Mouse (Mus musculus) forebrain, embryonic 12.5 days (tissue): ENCODE data around the gene Rapgef1. TPM values are rescaled to one million over a fixed set of nuclear protein-coding genes. Genes with fewer than 3 reads are reported as not detected.

Source experiments
- ATAC-seq: fragments of 200-750 bp; cut with Nextera tagmentation; 2 replicates; pipeline ENCODE4 v1.8.0; 2017; ENCODE audit warnings: moderate TSS enrichment; ENCODE audit not compliant: low FRiP score
- H3K27ac ChIP-seq: fragments of 300-500 bp; sonication (generic); 2 replicates; pipeline ENCODE4 v1.5.1; 2016; ENCODE audit warnings: mild to moderate bottlenecking
- H3K27me3 ChIP-seq: fragments of 300-500 bp; sonication (generic); 2 replicates; pipeline ENCODE4 v1.6.1; 2016; ENCODE audit warnings: mild to moderate bottlenecking
- H3K36me3 ChIP-seq: fragments of 300-500 bp; sonication (generic); replicated peaks from 2 replicates; pipeline ENCODE4 v1.6.1; 2016; ENCODE audit warnings: mild to moderate bottlenecking
- H3K4me1 ChIP-seq: fragments of 300-500 bp; sonication (generic); 2 replicates; pipeline ENCODE4 v1.6.1; 2016
- H3K4me2 ChIP-seq: fragments of 300-500 bp; sonication (generic); 2 replicates; pipeline ENCODE4 v1.6.1; 2016; ENCODE audit warnings: mild to moderate bottlenecking, moderate library complexity
- H3K4me3 ChIP-seq: fragments of 300-500 bp; sonication (generic); replicated peaks from 2 replicates; pipeline ENCODE4 v1.5.1; 2016; ENCODE audit warnings: mild to moderate bottlenecking
- H3K9ac ChIP-seq: fragments of 300-500 bp; sonication (generic); 2 replicates; pipeline ENCODE4 v1.6.1; 2016; ENCODE audit warnings: mild to moderate bottlenecking
- H3K9me3 ChIP-seq: fragments of 300-500 bp; sonication (generic); 2 replicates; pipeline ENCODE4 v1.6.1; 2016
- WGBS: fragments of 180-500 bp; shearing (Covaris S2); methylation state at CpG from one replicate; pipeline ENCODE4 v1.1.7; 2016; 5-methylcytosine and 5-hydroxymethylcytosine counted together
- polyA plus RNA-seq: library from polyadenylated mRNA; unstranded; fragments of >200 nt; fragmentation: Nextera tagmentation; extraction: Ambion mirVana; gene quantifications from 2 replicates; pipeline ENCODE4 v1.2.1, GENCODE M21; 2016

Gene Rapgef1
- polyA plus RNA-seq: 22.3 and 24.0 TPM in 2 replicates

DNA sequence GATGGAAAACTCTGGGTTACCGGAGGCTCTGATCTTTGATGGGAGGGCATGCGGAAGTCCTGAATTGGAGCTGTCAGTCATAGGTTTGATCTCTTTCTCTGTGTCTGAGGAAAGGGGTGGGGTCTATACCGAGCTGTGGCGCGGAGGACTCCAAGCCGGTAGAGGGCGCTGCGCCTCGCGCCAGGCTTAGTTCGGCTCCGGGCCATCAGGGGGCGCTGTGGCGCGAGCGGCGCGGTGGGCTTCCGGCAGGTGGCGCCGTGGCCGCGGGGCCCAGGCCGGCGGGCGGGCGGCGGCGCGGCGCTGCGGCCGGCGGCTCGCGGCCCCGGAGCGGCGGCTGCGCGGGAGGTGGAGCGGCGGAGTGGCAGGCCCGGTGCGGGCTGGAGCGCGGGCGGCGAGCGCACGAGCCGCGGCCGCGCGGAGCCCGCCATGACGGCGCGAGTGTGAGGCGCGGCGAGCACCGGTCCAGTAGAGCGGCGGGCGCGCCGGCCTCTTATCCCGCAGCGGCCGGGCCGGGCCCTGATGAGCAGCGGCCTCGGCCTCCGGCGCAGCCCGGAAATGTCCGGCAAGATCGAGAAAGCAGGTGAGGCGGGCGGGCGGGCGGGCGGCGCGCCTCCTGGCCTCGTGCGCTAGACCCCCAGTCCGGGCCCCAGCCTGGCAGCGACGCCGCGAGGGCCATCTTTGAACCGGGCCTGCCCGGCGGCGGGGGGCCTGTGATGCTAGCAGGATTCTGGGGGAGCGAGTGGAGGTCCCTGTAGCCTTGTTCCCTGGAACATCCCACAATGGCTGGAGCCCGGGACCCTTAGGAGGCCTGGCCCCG lies at the start of gene Rapgef1:
Gene Rapgef1, plus strand, starts transcription at position 237 of the 817 bp plus-strand sequence.
- Histone ChIP-seq H3K9me3 (no peaks in the 10 kb centered on the region), H3K4me2 (peak within 1 kb of the TSS; percentile 82), H3K27me3 (no peaks in the 10 kb centered on the region), H3K27ac (peak within 1 kb of the TSS; percentile 96), H3K4me1 (peaks cover 32% of the 10 kb centered on the region), H3K36me3 (no peaks in the 10 kb centered on the region), H3K4me3 (peak within 1 kb of the TSS; percentile 82), H3K9ac (peak within 1 kb of the TSS; percentile 93)
- ATAC-seq: peak; percentile 80
- WGBS: under 1% methylated on average over 35 of the region's 101 CpGs

DNA sequence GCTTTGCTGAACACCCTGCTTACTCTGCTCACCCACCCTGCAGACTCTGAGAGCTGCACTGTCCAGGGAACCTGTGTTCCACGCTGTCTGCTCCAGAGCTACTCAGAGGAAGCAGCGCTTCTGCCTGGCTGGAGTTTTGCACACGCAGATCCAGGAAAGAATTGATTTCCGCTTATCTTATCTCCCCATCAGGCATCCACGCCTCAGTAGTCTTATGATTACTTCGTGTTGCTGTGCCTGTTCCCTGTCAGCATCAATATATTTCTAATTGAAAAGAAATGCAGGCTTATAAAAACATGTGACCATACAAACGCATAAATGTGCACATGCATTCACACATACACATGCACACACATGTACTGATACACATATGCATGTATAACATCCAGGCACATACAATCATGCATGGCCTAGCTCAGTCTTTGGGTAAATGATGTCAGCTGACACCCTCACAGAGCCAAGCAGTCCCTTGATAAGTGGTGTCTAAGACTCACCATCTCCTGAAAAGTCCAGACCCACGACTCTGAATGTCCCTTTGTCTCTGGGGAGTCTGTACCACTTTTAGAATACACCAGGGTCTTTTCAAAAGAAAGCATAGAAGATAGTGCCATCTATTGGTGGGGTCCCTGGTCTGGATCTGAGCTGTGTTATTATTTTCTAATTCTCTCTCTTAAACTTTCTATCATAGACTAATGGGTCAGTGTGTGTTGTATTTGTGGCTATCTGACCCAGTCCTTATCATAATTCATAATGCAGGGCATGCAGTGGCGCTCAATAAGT lies 47.4 kb upstream of the Rapgef1 start:
- ATAC-seq: no peak
- peaks cover 31% of the 10 kb centered on the region for H3K4me1 ChIP-seq
- H3K4me2 ChIP-seq: no peak overlapping the region
- H3K27ac ChIP-seq: no peak overlapping the region
- no peaks in the 10 kb centered on the region for H3K9me3 ChIP-seq
- WGBS: 71% methylated on average over 9 of the region's 9 CpGs
- H3K27me3 ChIP-seq: peaks cover 8% of the 10 kb centered on the region; the same call in 1 of the 2 replicates
- no peaks in the 10 kb centered on the region for H3K36me3 ChIP-seq
- no peak overlapping the region for H3K4me3 ChIP-seq
- H3K9ac ChIP-seq: no peak overlapping the region

DNA sequence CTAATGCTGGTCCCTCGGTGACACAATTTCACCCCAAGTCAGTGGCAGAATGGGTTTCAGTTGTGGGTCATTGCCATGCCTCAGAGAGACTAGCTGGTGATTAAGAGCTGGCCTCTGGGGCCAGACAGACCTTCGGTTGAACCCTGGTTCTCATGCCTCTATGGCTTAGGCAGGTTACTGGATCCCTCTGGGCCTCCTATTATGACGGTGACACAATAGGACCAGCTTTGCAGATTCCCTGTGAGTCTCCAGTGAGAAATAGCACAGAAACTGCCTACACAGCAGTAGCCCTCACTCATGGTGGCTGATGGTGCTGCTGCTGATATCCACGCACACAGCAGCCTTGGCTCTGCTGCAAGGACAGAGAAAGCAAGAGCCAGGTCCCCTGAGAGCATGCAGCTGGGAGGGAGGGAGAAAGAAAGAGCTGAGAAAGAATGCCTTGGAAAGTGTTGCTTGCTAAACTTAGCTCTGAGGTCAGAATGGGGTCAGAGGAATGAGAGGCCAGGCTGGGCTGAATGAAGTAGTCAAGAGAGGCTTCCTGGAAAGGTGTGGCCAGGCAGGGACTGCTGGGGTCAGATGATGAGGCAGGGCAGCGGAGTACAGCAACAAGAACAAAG lies 46.6 kb upstream of the Rapgef1 start:
- no peak overlapping the region for H3K9ac ChIP-seq
- H3K4me1 ChIP-seq: peaks cover 31% of the 10 kb centered on the region
- WGBS: 26% methylated on average over 5 of the region's 5 CpGs
- no peak for ATAC-seq
- no peak overlapping the region for H3K4me2 ChIP-seq
- no peaks in the 10 kb centered on the region for H3K9me3 ChIP-seq
- H3K27me3 ChIP-seq: peaks cover 2% of the 10 kb centered on the region; the same call in 1 of the 2 replicates
- H3K4me3 ChIP-seq: no peak overlapping the region
- H3K27ac ChIP-seq: no peak overlapping the region
- H3K36me3 ChIP-seq: no peaks in the 10 kb centered on the region

DNA sequence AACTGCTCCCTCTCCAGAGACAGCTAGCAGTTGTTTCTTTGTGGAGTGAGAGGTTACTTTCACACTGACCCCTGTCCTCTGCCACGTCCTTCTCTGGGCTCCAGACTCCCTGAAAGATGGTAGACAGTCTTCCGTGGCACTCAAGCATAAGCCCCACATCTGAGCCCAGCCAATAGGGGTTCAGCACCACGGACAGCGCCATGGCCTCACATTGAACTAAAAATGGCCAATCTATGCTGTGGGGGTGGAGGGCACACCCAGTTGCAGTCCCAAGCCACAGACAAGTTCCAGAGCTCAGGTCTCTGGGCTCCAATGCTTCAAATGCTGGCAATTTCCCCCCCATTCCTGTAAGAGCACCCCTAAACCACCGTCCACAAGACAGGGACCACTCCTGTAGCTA lies 45.9 kb upstream of the Rapgef1 start:
- H3K36me3 ChIP-seq: no peaks in the 10 kb centered on the region
- no peak overlapping the region for H3K4me2 ChIP-seq
- peak overlapping the region; percentile 19; the same call in 1 of the 2 replicates for H3K27ac ChIP-seq
- WGBS: 6% methylated on average over 5 of the region's 5 CpGs
- no peak for ATAC-seq
- H3K9me3 ChIP-seq: no peaks in the 10 kb centered on the region
- peaks cover 31% of the 10 kb centered on the region for H3K4me1 ChIP-seq
- no peak overlapping the region for H3K9ac ChIP-seq
- no peak overlapping the region for H3K4me3 ChIP-seq
- H3K27me3 ChIP-seq: peaks cover 2% of the 10 kb centered on the region; the same call in 1 of the 2 replicates

DNA sequence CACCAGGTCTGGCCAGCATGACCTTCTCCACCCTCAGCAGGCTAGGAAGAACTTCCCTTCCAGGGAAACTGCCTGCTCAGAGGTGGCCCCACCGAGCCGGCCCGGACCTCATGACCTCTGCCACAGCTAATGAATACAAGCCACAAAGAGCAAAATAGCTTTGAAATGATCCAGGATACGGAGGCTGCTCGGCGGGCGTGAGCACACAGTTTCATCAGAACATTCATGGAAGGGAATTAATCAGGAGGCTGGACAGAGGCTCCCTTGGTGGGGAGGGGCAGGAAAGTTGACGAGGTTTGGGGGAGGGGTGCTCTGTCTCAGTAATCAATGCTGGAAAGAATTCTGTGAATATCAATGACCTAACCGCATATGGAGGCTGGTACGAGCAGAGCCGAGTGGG lies 45.3 kb upstream of the Rapgef1 start:
- peaks cover 2% of the 10 kb centered on the region; the same call in 1 of the 2 replicates for H3K27me3 ChIP-seq
- ATAC-seq: no peak

DNA sequence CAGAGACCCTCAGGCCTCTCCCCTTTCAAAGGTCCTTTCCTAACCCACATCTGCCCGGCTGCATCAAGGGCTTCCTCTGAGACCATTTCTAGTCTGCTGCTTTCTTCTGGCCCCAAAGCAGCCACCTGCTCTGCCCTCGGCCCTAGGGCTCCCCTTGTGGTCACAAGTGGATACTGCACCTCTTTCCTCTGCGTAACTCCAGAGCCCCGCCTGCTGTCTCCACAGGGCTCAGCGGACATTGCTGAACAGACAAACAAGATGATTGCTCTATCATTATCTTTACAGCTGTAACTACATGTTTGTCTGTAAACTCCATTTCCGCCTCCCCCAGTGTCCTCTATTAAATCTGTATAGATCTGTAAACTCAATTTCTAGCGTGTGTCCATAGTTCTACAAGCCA lies 37.1 kb upstream of the Rapgef1 start:
- Histone ChIP-seq H3K9me3 (no peaks in the 10 kb centered on the region), H3K4me2 (no peak overlapping the region), H3K9ac (no peak overlapping the region), H3K27ac (no peak overlapping the region; the same call in 1 of the 2 replicates), H3K4me3 (no peak overlapping the region), H3K4me1 (peaks cover 13% of the 10 kb centered on the region), H3K36me3 (no peaks in the 10 kb centered on the region), H3K27me3 (peaks cover 12% of the 10 kb centered on the region; the same call in 1 of the 2 replicates)
- 6% methylated on average over 7 of the region's 7 CpGs for WGBS
- no peak for ATAC-seq

More for the DNA sequence above, 45.3 kb upstream of the Rapgef1 start:
- no peak overlapping the region for H3K9ac ChIP-seq
- peak overlapping the region; percentile 19; the same call in 1 of the 2 replicates for H3K27ac ChIP-seq
- no peak overlapping the region for H3K4me2 ChIP-seq
- WGBS: 5% methylated on average over 11 of the region's 11 CpGs
- no peaks in the 10 kb centered on the region for H3K9me3 ChIP-seq
- H3K36me3 ChIP-seq: no peaks in the 10 kb centered on the region
- H3K4me3 ChIP-seq: no peak overlapping the region
- peaks cover 31% of the 10 kb centered on the region for H3K4me1 ChIP-seq

DNA sequence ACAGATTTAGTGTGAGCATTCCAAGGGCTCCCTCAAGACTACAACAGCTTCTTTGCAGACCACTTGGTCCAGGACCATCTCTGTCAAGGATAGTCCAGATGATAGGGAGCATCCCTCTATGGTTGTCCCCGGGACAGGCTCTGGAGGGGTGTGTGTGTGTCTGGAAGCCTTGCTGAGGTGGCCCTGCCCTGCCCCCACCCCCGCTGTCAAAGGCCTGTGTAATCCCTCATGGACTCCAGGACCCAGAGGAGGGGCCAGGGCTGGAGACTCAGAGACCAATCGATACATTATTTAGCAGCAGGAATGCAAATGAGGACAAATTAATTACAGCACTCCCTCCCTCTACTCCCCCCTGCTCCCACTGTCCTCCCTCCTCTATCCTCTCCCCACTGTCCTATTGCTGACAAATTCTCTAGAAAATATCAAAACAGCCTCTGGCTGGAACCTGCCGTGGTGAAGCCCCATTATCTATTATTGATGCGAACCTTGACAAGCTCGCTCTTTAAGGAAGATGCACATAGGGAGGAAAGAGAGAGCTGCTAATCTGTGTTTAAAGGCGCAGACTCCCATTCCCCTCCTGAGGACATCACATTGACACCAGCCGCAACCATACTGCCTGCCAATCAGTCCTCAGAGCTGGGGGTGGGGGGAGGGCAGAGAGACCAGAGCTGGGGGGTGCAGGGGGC lies 33.4 kb upstream of the Rapgef1 start:
- WGBS: 12% methylated on average over 8 of the region's 8 CpGs
- no peaks in the 10 kb centered on the region for H3K9me3 ChIP-seq
- 0 out of 2 replicates have a peak overlapping the region, but pooled peaks have one; percentile 25 for H3K27ac ChIP-seq
- H3K27me3 ChIP-seq: peaks cover 12% of the 10 kb centered on the region; the same call in 1 of the 2 replicates
- H3K4me2 ChIP-seq: no peak overlapping the region
- peak; percentile 53; the same call in 1 of the 2 replicates for ATAC-seq
- H3K4me3 ChIP-seq: no peak overlapping the region
- no peak overlapping the region for H3K9ac ChIP-seq
- H3K4me1 ChIP-seq: peaks cover 13% of the 10 kb centered on the region
- H3K36me3 ChIP-seq: no peaks in the 10 kb centered on the region

DNA sequence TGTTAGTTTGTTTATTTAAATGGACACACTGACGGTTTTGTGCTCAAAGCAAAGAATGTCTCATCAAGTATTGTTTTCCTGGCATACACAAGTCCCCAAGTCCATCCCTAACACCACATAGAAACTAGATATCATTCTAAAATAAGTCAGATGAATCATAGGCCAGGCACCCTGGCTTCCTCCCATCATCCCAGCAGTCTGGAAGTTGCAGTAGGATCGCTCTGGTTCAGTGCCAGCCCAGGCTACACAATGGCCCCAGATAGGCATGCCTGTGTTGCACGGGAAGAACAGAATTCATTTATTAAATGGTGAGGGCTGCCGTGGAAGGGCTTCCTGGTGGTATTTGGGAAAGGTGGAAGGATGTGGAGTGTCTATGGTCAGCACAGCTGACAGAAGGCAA lies 31.5 kb upstream of the Rapgef1 start:
- 69% methylated on average over 4 of the region's 4 CpGs for WGBS

DNA sequence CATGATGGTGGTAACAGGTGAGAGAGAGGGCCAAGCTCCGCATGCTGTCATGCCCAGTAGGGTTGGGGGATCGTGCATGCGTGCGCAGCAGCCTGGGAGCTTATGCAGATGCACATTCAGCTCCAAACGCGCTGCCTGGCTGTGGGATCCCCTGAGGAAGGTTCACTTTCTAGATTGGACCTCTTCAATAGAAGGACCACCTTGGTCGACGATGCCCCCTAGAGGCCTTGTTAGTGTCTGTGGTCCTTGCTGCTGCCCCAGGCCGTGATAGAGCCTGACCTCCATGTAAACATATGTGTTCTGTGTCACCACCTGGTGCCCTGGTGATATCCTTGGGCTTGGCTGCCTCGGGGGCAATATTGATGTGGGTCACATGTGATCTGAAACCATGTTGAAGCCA lies 30.3 kb upstream of the Rapgef1 start:
- WGBS: 24% methylated on average over 10 of the region's 10 CpGs
- Histone ChIP-seq H3K27ac (no peak overlapping the region), H3K9ac (no peak overlapping the region), H3K27me3 (peaks cover 16% of the 10 kb centered on the region; the same call in 1 of the 2 replicates), H3K4me1 (peaks cover 10% of the 10 kb centered on the region), H3K4me2 (no peak overlapping the region), H3K9me3 (no peaks in the 10 kb centered on the region), H3K4me3 (no peak overlapping the region), H3K36me3 (no peaks in the 10 kb centered on the region)
- no peak for ATAC-seq

More for the DNA sequence above, 31.5 kb upstream of the Rapgef1 start:
- no peak for ATAC-seq
- H3K4me3 ChIP-seq: no peak overlapping the region
- H3K27me3 ChIP-seq: peaks cover 16% of the 10 kb centered on the region; the same call in 1 of the 2 replicates
- no peak overlapping the region for H3K4me2 ChIP-seq
- peaks cover 10% of the 10 kb centered on the region for H3K4me1 ChIP-seq
- H3K27ac ChIP-seq: no peak overlapping the region
- H3K36me3 ChIP-seq: no peaks in the 10 kb centered on the region
- no peak overlapping the region for H3K9ac ChIP-seq
- no peaks in the 10 kb centered on the region for H3K9me3 ChIP-seq

DNA sequence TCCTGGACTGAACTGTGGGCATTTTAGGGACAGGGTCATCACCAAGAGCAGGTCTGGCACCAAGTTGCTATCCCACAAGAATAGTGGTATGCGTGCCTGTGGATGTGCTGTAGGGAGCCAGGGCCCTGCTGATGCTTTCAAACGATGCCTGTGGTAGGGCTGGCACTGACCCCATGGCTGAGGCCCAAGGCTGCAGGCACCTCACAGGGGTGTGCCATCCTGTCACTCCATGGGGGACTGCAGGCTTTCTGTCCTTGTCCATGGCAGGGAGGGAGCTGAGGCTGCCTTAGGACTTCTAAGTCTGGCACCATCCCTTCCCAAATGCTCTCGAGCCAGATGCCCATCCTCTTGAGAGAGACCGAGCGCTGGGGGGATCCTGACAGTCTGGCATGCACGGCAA lies 27.9 kb upstream of the Rapgef1 start:
- no peak overlapping the region for H3K27ac ChIP-seq
- H3K4me3 ChIP-seq: no peak overlapping the region
- peaks cover under 1% of the 10 kb centered on the region for H3K4me1 ChIP-seq
- ATAC-seq: no peak
- no peaks in the 10 kb centered on the region for H3K36me3 ChIP-seq
- no peak overlapping the region for H3K9ac ChIP-seq
- H3K4me2 ChIP-seq: no peak overlapping the region
- 87% methylated on average over 6 of the region's 6 CpGs for WGBS
- no peaks in the 10 kb centered on the region for H3K9me3 ChIP-seq
- H3K27me3 ChIP-seq: peaks cover 11% of the 10 kb centered on the region; the same call in 1 of the 2 replicates

DNA sequence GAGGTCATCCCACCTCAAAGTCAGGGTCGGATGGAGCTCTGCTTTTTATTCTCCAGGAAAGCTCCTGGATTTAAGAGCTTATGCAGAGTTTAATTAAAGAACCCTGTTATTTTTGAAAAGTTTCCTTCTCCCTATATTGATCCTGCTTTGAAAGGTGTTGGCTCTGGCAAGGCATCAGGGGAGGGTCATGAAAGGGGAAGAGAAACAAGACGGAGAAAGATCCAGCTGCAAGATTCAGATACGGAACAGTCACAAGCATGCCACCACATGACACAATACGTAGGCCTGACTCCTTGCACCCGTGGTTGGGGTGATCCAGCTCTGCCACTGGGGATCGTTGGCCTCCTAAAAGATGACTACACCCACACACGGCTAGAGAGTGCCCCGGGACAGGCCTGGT lies 27.0 kb upstream of the Rapgef1 start:
- Histone ChIP-seq H3K4me2 (no peak overlapping the region), H3K9me3 (no peaks in the 10 kb centered on the region), H3K27me3 (peaks cover 4% of the 10 kb centered on the region; the same call in 1 of the 2 replicates), H3K27ac (no peak overlapping the region), H3K4me1 (no peaks in the 10 kb centered on the region), H3K36me3 (no peaks in the 10 kb centered on the region), H3K4me3 (no peak overlapping the region), H3K9ac (no peak overlapping the region)
- 66% methylated on average over 8 of the region's 8 CpGs for WGBS
- ATAC-seq: no peak
